Mouse (Mus musculus): ENCODE measurements around the gene Myh7. TPM values are rescaled to one million over a fixed set of nuclear protein-coding genes. Genes with fewer than 3 reads are reported as not detected.

Gene Myh7
- polyA plus RNA-seq (2021; fragmentation: Nextera tagmentation): 26.7 and 28.7 TPM in 2 replicates
- long read RNA-seq, experiment 1, partial matches to known transcripts: 73 of 79 reads
- long read RNA-seq, experiment 1, other reads (novel, unspliced or antisense): 6 of 79 reads
- long read RNA-seq, experiment 2, partial matches to known transcripts: 93 of 104 reads
- long read RNA-seq, experiment 2, other reads (novel, unspliced or antisense): 11 of 104 reads

DNA sequence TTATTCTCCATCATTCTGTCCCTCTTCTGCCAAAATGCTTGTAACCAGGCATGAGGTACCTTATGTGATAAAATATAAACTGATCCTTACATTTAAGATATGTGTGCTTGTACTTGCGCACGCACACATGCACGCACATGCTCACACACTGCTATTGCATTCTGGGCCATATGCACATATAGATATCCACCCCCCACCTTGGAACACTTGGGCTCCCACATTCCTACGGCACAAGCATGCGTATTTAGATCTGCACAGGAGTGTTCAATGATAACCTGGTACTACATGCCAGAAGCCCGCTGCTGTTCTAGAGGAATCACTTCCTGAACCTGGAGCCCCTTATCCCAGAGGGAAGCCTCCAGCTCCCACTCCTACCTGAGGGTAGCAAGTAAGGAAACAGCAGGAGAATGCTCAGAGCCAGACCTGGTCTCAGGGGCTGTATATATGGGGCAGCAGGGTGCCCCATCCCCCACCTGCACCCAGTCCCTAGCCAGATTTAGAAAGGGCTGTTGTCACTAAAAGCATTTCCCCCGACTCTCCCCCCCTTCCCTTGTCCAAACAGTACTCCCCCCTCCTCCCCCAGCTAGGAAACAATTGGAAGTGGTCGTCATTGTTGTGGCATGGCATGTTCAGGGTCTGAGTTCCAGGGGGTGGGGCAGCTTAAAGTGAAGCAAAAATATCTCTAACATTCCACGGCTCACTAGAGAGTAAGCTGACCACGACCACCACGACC lies at the start of gene Myh7:
Gene Myh7 (minus strand): TSS at position 491 of the 733 bp plus-strand sequence.

DNA sequence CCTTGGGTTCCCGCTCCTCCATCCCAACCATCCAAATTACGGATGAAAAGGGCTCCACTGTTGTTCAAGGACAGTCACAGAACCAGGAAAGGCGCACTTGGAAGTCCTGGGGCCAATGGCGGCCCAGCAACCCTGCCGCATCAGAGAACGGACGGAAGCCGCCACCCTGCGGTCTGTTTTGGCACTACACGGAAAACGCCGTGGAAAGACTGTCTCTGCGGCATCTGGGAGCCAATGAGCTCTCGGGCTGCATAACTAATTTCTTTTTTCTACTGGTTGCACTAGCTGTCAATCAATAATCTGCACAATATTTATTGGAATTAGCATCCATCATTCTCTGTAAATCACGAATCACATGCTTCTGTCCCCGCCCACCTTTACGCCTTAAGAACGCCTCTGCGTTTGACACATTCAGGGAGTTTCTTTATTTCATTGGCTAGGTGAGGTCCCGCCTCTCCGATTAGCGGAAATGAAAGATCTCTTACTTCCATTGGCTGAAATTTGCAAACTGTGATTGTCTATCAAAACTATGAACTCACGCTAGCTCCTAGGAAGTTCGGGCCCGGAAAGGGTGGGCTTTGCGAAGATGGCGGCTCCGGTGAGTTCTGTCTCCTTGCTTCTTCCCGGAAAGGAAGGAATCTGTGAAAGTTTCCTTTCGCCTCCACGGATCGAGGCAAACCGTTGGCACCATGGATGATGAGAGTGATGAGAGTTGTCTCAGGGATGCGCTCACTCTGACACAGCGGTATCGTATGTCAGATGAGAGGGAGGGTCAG lies 20.8 kb upstream of the Myh7 start, which contains the start of gene Ngdn:
Gene Ngdn (plus strand): TSS at position 464 of the 776 bp plus-strand sequence.

DNA sequence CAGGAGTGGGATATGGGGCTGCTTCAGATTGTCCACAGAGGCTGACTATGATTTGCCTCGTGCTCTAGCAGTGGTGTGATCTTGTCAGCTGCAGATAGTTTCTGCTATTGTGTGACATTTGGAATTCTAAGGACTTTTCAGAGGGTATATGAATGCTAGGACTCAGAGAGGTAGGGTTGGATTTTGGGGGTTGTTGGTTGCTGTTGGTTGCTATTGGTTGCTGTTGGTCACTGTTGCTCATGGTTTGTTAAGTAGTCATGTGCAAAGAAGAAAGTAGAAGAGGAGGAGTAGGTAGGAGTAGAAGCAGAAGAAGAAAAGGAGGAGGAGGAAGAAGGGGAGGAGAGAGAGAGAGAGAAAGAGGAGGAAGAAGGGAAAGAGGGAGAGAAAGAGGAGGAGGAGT lies 17.8 kb downstream of the Myh7 start, which contains the start of gene Gm17428:
Gene Gm17428 (plus strand): TSS at position 301 of the 400 bp plus-strand sequence.

DNA sequence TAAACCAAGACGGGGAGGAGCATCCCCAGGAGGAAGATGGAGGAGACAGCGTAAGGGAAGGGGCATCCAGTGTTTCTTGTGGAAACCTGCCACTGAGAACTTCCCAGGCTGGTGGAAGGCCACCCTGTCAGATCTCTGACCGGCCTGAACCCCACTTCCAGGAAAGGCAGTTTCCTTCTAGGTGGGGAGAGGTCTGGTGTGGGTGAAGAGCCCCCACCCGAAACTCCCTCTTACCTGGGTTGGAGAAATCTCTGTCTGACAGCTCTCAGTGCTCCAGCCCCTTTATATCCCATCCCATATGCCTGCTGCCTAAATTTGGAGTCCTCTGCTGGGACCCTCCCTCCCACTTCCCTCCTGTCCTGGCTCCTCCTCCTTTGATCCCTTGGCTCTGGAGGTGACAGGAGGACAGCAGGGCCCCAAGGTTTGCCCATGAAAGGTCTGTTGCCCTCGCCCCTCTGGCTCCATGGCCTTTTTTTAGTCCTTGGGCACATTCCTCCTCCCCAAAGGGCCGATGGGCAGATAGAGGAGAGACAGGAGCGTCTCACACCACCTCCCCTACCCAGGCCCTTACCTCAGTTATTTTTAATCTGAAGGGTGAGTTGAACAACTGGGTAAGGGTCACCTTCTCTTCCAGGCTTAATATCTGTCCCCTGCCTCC lies 28.0 kb downstream of the Myh7 start, which contains the start of gene Myh6:
Gene Myh6 (minus strand): TSS at position 608 of the 658 bp plus-strand sequence.

DNA sequence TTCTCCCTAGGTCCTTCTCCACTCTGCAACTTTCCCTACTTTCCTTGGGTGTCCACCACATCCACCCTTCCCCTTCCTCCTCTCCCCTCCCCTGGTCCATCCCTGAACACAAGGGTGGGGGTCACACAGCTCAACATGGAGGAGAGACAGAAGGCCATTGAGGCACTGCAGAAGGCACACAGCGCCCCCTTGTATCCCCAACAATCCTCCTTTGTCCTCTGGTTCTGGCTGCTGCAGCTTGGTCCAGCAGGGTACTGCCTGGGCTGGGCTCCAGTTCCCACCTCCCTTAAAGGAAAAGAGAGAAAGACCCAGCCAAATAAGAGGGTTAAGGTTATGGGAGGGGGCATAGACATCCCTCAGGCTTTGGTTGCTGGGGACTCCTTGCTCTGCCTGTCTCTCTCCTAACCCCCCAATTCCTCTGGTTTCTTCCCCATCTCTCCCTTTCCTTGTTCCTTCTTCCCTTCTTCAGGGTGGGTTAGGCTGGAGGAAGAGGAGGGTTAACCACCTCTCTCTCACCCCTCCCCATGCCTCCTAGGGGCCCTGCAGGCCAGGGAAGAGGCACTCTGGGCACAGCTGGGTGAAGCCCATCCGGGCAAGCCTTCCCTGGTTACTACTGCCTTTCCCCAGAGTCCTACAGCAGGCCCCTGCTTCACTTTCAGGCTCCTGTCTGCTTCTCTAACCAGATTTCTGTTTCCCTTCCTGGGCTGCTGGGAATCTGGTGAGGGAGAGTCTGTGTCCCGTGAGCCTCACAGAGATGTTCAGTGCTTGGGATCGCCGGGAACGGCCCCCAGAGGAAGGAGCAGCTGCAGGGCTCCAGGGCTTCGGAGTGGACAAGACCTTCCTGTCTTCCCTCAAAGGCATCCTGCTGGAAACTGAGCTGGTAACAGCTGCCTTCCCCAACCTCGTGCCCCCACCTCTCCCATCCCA lies 58.3 kb downstream of the Myh7 start, which contains the start of gene Cmtm5:
Gene Cmtm5 (plus strand): TSS at position 358 of the 927 bp plus-strand sequence.

DNA sequence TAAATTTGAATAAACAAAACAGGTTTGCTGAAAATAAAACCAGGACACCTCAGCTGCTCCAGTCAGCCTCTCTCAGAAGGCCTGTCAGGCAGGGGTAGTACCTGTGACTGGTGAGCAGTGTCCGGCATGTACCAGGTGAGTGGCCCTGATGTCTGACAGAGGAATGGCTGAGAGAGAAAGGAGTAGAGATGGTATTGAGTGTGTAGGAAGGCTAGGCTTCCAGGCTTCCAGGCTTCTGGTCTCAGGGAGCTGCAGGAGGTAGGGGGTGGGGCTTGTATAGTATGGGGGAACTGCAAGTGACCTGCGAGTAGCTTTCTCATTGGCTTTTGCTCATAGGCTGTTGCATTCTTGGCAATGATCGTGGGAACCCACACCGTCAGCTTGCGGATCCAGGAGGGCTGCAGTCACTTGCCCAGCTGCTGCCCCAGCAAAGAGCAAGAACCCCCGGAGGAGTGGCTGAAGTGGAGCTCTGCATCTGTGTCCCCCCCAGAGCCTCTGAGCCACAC lies 61.7 kb downstream of the Myh7 start, which contains the start of gene Il25:
Gene Il25 (plus strand): TSS at position 51 of the 506 bp plus-strand sequence.

DNA sequence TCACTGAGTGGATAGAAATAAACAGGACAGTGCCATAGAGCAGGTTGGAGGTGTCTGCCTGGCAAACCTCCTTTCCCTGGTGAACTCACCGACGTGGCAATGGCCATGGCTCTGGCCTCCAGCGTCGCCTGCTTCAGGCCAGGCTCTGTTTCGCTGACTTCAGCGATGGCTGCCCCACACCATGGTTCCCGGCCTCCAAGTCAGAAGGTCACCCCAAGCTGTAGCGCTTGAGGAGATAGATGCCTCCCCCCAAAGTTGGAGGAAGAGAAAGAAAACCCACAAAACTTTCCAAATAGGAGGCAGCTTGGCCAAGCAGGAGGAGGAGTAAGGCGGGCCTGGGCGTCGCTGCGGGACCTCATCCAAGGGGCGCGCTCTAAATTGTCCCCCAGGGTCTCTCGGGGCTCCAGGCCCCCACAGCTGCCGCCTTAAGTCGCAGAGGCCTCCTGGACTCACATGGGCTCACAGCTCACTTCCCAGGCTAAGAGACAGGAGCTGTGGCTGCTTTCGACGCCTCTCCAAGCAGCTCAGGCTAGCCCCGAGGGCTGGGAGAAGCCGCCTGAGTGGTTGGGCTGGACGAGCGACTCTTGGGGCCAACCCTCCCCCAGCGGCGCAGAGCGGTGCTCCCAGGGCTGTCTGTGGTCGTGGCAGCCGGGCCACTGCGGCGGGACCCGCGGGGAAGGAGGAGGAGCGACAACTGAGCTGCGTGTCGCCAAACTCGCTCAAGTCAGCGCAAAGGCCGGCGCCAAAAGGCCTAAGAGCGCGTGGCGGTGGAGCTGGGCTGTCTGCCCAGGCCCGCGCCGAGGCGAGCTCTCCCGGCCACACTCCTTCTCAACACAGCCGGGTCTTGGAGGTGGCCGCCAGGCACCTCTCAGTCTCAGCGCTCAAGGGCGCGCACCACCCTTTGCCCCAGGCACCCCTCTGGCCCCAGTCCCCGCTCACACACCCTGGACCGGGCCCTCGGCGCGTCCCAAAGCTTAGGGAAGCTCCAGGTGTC lies 68.8 kb downstream of the Myh7 start, which contains the start of gene Efs:
Gene Efs (minus strand): TSS at position 778 of the 994 bp plus-strand sequence.

Small RNAs within 50 kb of the gene (microRNA-seq; reads per million reads assigned to microRNA genes)
- not detected for gene Mir208a
- not detected for gene Mir208b

Other genes starting within 250 kb of the Myh7 start
- 24.6 and 27.1 TPM in 2 replicates for gene Slc7a8, start 212.7 kb downstream of the Myh7 start, polyA plus RNA-seq (2021; fragmentation: Nextera tagmentation)
- gene Rnf212b, start 180.5 kb downstream of the Myh7 start, polyA plus RNA-seq (2021; fragmentation: Nextera tagmentation): not detected in 2 replicates
- 7.2 and 7.3 TPM in 2 replicates for gene Homez, start 123.7 kb downstream of the Myh7 start, polyA plus RNA-seq (2021; fragmentation: Nextera tagmentation)
- gene Ppp1r3e, start 117.1 kb downstream of the Myh7 start, polyA plus RNA-seq (2021; fragmentation: Nextera tagmentation): 5.0 and 6.8 TPM in 2 replicates
- gene Bcl2l2, start 111.2 kb downstream of the Myh7 start, polyA plus RNA-seq (2021; fragmentation: Nextera tagmentation): 5.8 TPM in 2 replicates
- not detected in 2 replicates for gene Gm20521, start 111.2 kb downstream of the Myh7 start, polyA plus RNA-seq (2021; fragmentation: Nextera tagmentation)
- gene Pabpn1, start 102.1 kb downstream of the Myh7 start, polyA plus RNA-seq (2021; fragmentation: Nextera tagmentation): 15.8 and 16.7 TPM in 2 replicates
- gene Slc22a17, start 81.5 kb downstream of the Myh7 start, polyA plus RNA-seq (2021; fragmentation: Nextera tagmentation): 142 and 162 TPM in 2 replicates
- gene Efs, start 68.5 kb downstream of the Myh7 start, polyA plus RNA-seq (2021; fragmentation: Nextera tagmentation): 2.9 and 3.2 TPM in 2 replicates
- gene Il25, start 61.9 kb downstream of the Myh7 start, polyA plus RNA-seq (2021; fragmentation: Nextera tagmentation): 0.35 and 0.73 TPM in 2 replicates
- gene Cmtm5, start 58.4 kb downstream of the Myh7 start, polyA plus RNA-seq (2021; fragmentation: Nextera tagmentation): 137 and 147 TPM in 2 replicates
- 1.9 and 4.0 TPM in 2 replicates for gene Myh6, start 27.7 kb downstream of the Myh7 start, polyA plus RNA-seq (2021; fragmentation: Nextera tagmentation)
- gene Gm17428, start 17.7 kb downstream of the Myh7 start, polyA plus RNA-seq (2021; fragmentation: Nextera tagmentation): not detected in 2 replicates
- 68.5 and 69.0 TPM in 2 replicates for gene Ngdn, start 20.8 kb upstream of the Myh7 start, polyA plus RNA-seq (2021; fragmentation: Nextera tagmentation)
- gene Zfhx2, start 97.7 kb upstream of the Myh7 start, polyA plus RNA-seq (2021; fragmentation: Nextera tagmentation): 4.2 and 4.6 TPM in 2 replicates
- 14.7 and 14.9 TPM in 2 replicates for gene Thtpa, start 100.2 kb upstream of the Myh7 start, polyA plus RNA-seq (2021; fragmentation: Nextera tagmentation)
- 0.68 and 0.72 TPM in 2 replicates for gene Ap1g2, start 112.0 kb upstream of the Myh7 start, polyA plus RNA-seq (2021; fragmentation: Nextera tagmentation)
- 35.2 and 35.4 TPM in 2 replicates for gene Jph4, start 122.3 kb upstream of the Myh7 start, polyA plus RNA-seq (2021; fragmentation: Nextera tagmentation)
- gene Dhrs2, start 227.4 kb upstream of the Myh7 start, polyA plus RNA-seq (2021; fragmentation: Nextera tagmentation): not detected in 2 replicates